Mouse (Mus musculus) ES-E14 (cell line): ENCODE results near the gene Pigf. TPM values are rescaled to one million over a fixed set of nuclear protein-coding genes. Genes with fewer than 3 reads are reported as not detected.

Experiments
- DNase-seq: peaks from one replicate; pipeline ENCODE4 v3.0.0-alpha.2; 2013; ENCODE audit warnings: low read depth, low spot score
- H3K27ac ChIP-seq: 2 replicates; pipeline ENCODE4 v1.5.1; 2012; ENCODE audit warnings: low read depth, mild to moderate bottlenecking, low read length, moderate library complexity, mixed read lengths; ENCODE audit not compliant: poor library complexity, insufficient read depth, severe bottlenecking
- H3K36me3 ChIP-seq: 2 replicates; pipeline ENCODE4 v1.6.1; 2012; ENCODE audit warnings: mild to moderate bottlenecking, low read length, moderate library complexity, mixed read lengths; ENCODE audit not compliant: control insufficient read depth, poor library complexity, insufficient read depth, severe bottlenecking
- H3K4me1 ChIP-seq, 2 experiments: fragments of 150-350 bp in 1 of 2; sonication (generic) in 1 of 2; 2 replicates each; pipeline ENCODE4 v1.6.1; 2012; ENCODE audit warnings: low read length in 2 of 2, mild to moderate bottlenecking in 1 of 2, mixed read lengths in 1 of 2; ENCODE audit not compliant: control insufficient read depth in 2 of 2, insufficient read depth in 2 of 2, poor library complexity in 1 of 2
- H3K4me3 ChIP-seq, 2 experiments: fragments of 150-350 bp in 1 of 2; sonication (generic) in 1 of 2; 2 replicates each; pipeline ENCODE4 v1.5.1; 2012; ENCODE audit warnings: low read length in 2 of 2, low read depth in 1 of 2, mild to moderate bottlenecking in 1 of 2, mixed read lengths in 1 of 2; ENCODE audit not compliant: insufficient read depth in 1 of 2, poor library complexity in 1 of 2, severe bottlenecking in 1 of 2
- H3K9ac ChIP-seq: 2 replicates; pipeline ENCODE4 v1.6.1; 2012; ENCODE audit warnings: low read depth, mild to moderate bottlenecking, low read length, mixed read lengths; ENCODE audit not compliant: poor library complexity, insufficient read depth, severe bottlenecking
- H3K9me3 ChIP-seq: fragments of 150-350 bp; sonication (generic); 2 replicates; pipeline ENCODE4 v1.6.1; 2012; ENCODE audit warnings: low read depth, mild to moderate bottlenecking, low read length; ENCODE audit not compliant: control insufficient read depth, insufficient read depth
- CHD2 ChIP-seq: IDR thresholded peaks from 2 replicates; pipeline ENCODE4 v1.6.1; 2014; ENCODE audit warnings: mild to moderate bottlenecking, low read depth, low read length, inconsistent platforms
- HCFC1 ChIP-seq: IDR thresholded peaks from 2 replicates; pipeline ENCODE4 v1.6.1; 2012; ENCODE audit warnings: low read length, inconsistent platforms, borderline replicate concordance; ENCODE audit not compliant: insufficient read depth
- MAFK ChIP-seq: IDR thresholded peaks from 2 replicates; pipeline ENCODE4 v1.6.1; 2014; ENCODE audit warnings: mild to moderate bottlenecking, low read depth, low read length, inconsistent platforms; ENCODE audit not compliant: insufficient read depth
- ZC3H11A ChIP-seq: IDR thresholded peaks from 2 replicates; pipeline ENCODE4 v1.6.1; 2012; ENCODE audit warnings: low read depth, mild to moderate bottlenecking, inconsistent platforms, low read length, borderline replicate concordance
- ZNF384 ChIP-seq: IDR thresholded peaks from 2 replicates; pipeline ENCODE4 v1.6.1; 2012; ENCODE audit warnings: low read depth, low read length, inconsistent platforms
- in situ Hi-C, 2 experiments: fragments of 600-800 bp; cut with MboI; formaldehyde crosslinking; loops; one replicate each; pipeline ENCODE4 v1.15.1; 2025; ENCODE audit warnings: low sequenced_read_pairs in 2 of 2, inconsistent platforms in 1 of 2; ENCODE audit not compliant: unreplicated experiment in 2 of 2
- total RNA-seq: library from RNA; depleted of rRNA; stranded (reverse); fragments of 300-350 nt; gene quantifications from 2 replicates; pipeline ENCODE4 v1.2.3, GENCODE M21; 2012

Pigf gene
- total RNA-seq, 1 experiment, result 74.4 TPM

- Histone ChIP-seq H3K36me3 (no peaks in the 10 kb centered on the region), H3K27ac (no peak overlapping the region), H3K9me3 (no peaks in the 10 kb centered on the region), H3K4me1 (peaks cover 0 to 11% of the 10 kb centered on the region in 2 experiments; a peak in 2 of 4 replicates), H3K9ac (no peak overlapping the region), H3K4me3 (no peak overlapping the region)
- DNase-seq, result no peak
- TF ChIP-seq ZC3H11A (no peak), ZNF384 (no peak), MAFK (no peak), HCFC1 (no peak), CHD2 (no peak)
- in situ Hi-C loops, result no loop called here
These were observed 63.8 kb downstream of the Pigf start for GRCm38 (mm10) chr17:86961301-86961841.

DNA sequence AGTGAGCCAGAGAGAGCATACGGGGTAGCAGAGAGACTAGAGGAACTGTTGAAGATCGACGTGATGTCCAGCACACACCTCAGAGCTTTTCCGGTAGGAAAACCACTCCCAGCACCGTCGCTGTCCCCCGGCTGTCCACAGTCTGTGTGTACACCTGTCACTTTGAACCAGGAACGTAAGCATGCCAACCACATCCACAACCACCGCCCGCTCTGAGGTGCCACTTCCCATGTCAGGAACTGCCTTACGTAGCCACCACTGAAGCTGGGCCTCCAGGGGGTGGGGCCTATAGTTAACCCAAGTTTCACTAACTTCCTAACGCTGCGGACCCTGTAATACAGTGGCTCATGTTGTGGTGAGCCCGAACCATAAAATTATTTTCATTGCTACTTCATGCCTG lies 67.2 kb downstream of the Pigf start:
- Histone ChIP-seq H3K9me3 (no peaks in the 10 kb centered on the region), H3K9ac (no peak overlapping the region), H3K4me1 (peaks cover 0 to 4% of the 10 kb centered on the region in 2 experiments; a peak in 1 of 4 replicates), H3K27ac (no peak overlapping the region), H3K36me3 (no peaks in the 10 kb centered on the region), H3K4me3 (no peak overlapping the region)
- in situ Hi-C loops, result no loop called here
- TF ChIP-seq CHD2, result no peak
- TF ChIP-seq HCFC1, result no peak
- no peak for TF ChIP-seq ZC3H11A
- no peak for TF ChIP-seq MAFK
- no peak for TF ChIP-seq ZNF384
- no peak for DNase-seq

DNA sequence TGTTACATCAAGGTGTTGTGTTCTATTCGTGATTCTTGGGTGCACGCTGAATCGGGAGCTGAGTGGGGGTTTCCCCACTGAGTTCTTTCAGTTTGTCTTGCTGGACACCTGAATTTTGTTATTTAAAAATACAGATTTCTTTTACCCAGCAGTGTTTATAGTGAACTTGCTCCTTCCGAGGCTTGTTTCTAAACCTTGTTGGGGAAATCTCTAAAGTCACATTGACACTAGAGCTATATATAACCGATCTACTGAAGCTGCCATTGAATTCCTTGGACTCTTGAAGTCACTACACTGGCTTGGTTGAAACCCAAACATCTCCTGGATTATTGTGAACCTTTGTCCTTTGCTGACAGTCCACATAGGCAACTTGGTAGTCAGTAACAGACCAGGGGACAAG lies 68.0 kb downstream of the Pigf start:
- H3K36me3 ChIP-seq, result no peaks in the 10 kb centered on the region
- in situ Hi-C loops, result no loop called here
- no peak for DNase-seq
- no peak overlapping the region for H3K4me3 ChIP-seq
- TF ChIP-seq ZC3H11A, result no peak
- H3K27ac ChIP-seq, result no peak overlapping the region
- H3K4me1 ChIP-seq, result peaks cover 0 to 4% of the 10 kb centered on the region in 2 experiments; a peak in 1 of 4 replicates
- H3K9ac ChIP-seq, result no peak overlapping the region
- H3K9me3 ChIP-seq, result no peaks in the 10 kb centered on the region

DNA sequence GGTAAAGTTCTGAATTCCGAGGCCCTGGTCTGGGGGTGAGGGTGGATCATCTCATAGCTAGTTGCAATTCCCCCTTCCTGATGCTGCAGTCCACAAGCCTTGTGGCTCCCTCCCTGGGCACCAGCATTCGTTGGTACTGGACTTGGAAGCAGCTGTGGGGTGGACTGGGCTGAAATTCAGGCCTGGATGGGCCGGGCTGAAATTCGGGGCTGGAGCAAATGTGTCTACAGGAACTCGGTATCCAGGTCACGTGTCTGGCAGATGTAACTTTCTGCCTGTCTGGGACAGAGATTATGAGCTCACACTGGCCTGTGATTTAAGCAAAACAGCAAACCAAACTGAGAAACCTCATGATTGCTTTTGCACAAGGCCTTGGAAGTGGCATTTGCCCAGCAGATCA lies 76.4 kb downstream of the Pigf start:
- Histone ChIP-seq H3K9ac (no peak overlapping the region), H3K4me1 (no peaks in the 10 kb centered on the region), H3K36me3 (no peaks in the 10 kb centered on the region), H3K27ac (no peak overlapping the region), H3K4me3 (no peak overlapping the region), H3K9me3 (no peaks in the 10 kb centered on the region)
- TF ChIP-seq ZNF384 (no peak), HCFC1 (no peak), ZC3H11A (no peak), CHD2 (no peak), MAFK (no peak)
- no peak for DNase-seq
- in situ Hi-C loops, result no loop called here
